Mouse (Mus musculus) liver, embryonic 11.5 days (tissue): ENCODE results near the gene Tpd52l1. TPM values are rescaled to one million over a fixed set of nuclear protein-coding genes. Genes with fewer than 3 reads are reported as not detected.

Source experiments
- ATAC-seq: fragments of 200-750 bp; cut with Nextera tagmentation; replicated peaks from 2 replicates; pipeline ENCODE4 v1.8.0; 2017; ENCODE audit warnings: moderate number of reproducible peaks, mild to moderate bottlenecking, moderate TSS enrichment, moderate library complexity; ENCODE audit not compliant: low FRiP score
- DNase-seq: peaks from one replicate; pipeline ENCODE4 v3.0.0-alpha.2; 2017; ENCODE audit warnings: low spot score
- H3K27ac ChIP-seq: fragments of 300-500 bp; sonication (generic); 2 replicates; pipeline ENCODE4 v1.5.1; 2014; ENCODE audit warnings: mild to moderate bottlenecking, low read depth, low read length, control low read depth
- H3K27me3 ChIP-seq: fragments of 300-500 bp; sonication (generic); replicated peaks from 2 replicates; pipeline ENCODE4 v1.6.1; 2014; ENCODE audit warnings: low read length, mixed read lengths; ENCODE audit not compliant: control insufficient read depth, insufficient read depth
- H3K36me3 ChIP-seq: fragments of 300-500 bp; sonication (generic); 2 replicates; pipeline ENCODE4 v1.6.1; 2014; ENCODE audit warnings: mild to moderate bottlenecking, low read length, moderate library complexity, mixed read lengths; ENCODE audit not compliant: control insufficient read depth, insufficient read depth
- H3K4me1 ChIP-seq: fragments of 300-500 bp; sonication (generic); replicated peaks from 2 replicates; pipeline ENCODE4 v1.6.1; 2014; ENCODE audit warnings: low read length, mixed read lengths; ENCODE audit not compliant: control insufficient read depth, insufficient read depth
- H3K4me2 ChIP-seq: fragments of 300-500 bp; sonication (generic); 2 replicates; pipeline ENCODE4 v1.6.1; 2014; ENCODE audit warnings: mild to moderate bottlenecking, control low read depth, moderate library complexity
- H3K4me3 ChIP-seq: fragments of 300-500 bp; sonication (generic); 2 replicates; pipeline ENCODE4 v1.5.1; 2014; ENCODE audit warnings: low read depth, low read length, control low read depth
- H3K9ac ChIP-seq: fragments of 300-500 bp; sonication (generic); 2 replicates; pipeline ENCODE4 v1.6.1; 2014; ENCODE audit warnings: low read depth, low read length, control low read depth
- H3K9me3 ChIP-seq: fragments of 300-500 bp; sonication (generic); 2 replicates; pipeline ENCODE4 v1.6.1; 2016; ENCODE audit warnings: low read length, inconsistent platforms, mixed read lengths; ENCODE audit not compliant: control insufficient read depth
- WGBS: fragments of 180-500 bp; shearing (Covaris S2); extraction: QIAGEN DNeasy Blood & Tissue Kit; methylation state at CpG from one replicate; pipeline ENCODE4 v1.1.7; 2014; 5-methylcytosine and 5-hydroxymethylcytosine counted together
- polyA plus RNA-seq: library from polyadenylated mRNA; unstranded; fragments of >200 nt; fragmentation: Nextera tagmentation; extraction: Ambion mirVana; gene quantifications from 2 replicates; pipeline ENCODE4 v1.2.1, GENCODE M21; 2014

Tpd52l1 gene
- polyA plus RNA-seq, 1 experiment from 2014 or later, result 6.5 TPM

- Histone ChIP-seq H3K9ac (no peak overlapping the region), H3K4me1 (no peaks in the 10 kb centered on the region), H3K36me3 (no peaks in the 10 kb centered on the region), H3K9me3 (no peaks in the 10 kb centered on the region), H3K4me2 (no peak overlapping the region), H3K4me3 (no peak overlapping the region), H3K27ac (no peak overlapping the region), H3K27me3 (no peaks in the 10 kb centered on the region)
- ATAC-seq (no peak), DNase-seq (no peak)
- 79% methylated on average over 7 of the region's 7 CpGs for WGBS
Measured at GRCm38 (mm10) chr10:31354886-31355461, 90.8 kb downstream of the Tpd52l1 start.

DNA sequence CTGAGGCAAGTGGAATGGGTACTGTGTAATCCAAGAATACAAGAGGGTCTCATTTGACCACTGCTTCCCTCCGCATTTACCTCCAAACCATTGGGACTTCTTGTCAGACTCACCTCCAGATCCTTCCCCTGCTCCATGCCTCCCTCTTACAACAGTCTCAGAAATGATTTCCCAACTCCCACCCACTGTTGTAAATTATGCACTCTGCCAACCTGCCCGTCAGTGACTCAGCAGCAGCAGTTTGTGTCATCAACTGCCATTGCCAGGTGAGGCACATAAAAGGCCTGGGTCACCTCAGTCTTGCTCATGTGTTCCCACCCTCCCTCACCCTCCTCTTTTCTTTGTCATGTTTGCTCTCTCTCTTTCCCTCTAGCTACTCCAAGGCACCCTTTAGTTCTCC is 91.6 kb downstream of the Tpd52l1 start:
- H3K4me1 ChIP-seq, result no peaks in the 10 kb centered on the region
- H3K27me3 ChIP-seq, result no peaks in the 10 kb centered on the region
- H3K4me2 ChIP-seq, result no peak overlapping the region
- H3K9ac ChIP-seq, result no peak overlapping the region
- no peak overlapping the region for H3K27ac ChIP-seq
- DNase-seq (no peak), ATAC-seq (no peak)
- H3K4me3 ChIP-seq, result no peak overlapping the region
- no peaks in the 10 kb centered on the region for H3K36me3 ChIP-seq
- WGBS, result 68% methylated on average over 2 of the region's 2 CpGs
- H3K9me3 ChIP-seq, result no peaks in the 10 kb centered on the region

DNA sequence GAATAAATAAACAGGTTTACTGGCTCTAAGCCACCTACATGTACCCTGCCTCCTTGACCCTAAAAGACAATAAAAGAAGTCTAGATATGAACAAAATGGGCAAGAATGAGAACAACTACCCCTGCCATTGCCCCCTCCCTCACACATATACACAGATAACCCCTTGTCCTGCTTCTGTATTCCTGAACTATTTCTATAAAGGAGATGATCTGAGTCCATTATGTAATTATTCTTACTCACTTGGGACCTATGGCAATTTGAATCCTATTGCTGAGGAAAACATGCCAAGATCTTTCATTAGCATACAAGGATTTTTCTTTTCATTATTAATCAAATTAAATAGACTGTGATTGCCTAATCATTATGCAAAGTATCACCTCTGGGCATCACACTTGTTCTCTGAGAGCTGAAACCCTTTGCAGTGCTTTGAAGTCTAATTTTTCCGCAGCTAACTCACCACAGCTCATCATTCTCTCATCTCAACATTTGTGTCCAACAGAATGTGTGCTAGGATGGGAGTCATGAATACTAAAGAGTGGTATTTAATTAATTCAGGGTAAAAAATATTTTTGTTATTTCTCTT is 92.8 kb downstream of the Tpd52l1 start:
- Histone ChIP-seq H3K27me3 (no peaks in the 10 kb centered on the region), H3K36me3 (no peaks in the 10 kb centered on the region), H3K9ac (no peak overlapping the region), H3K4me1 (no peaks in the 10 kb centered on the region), H3K9me3 (no peaks in the 10 kb centered on the region), H3K4me2 (no peak overlapping the region), H3K27ac (no peak overlapping the region), H3K4me3 (no peak overlapping the region)
- no peak for DNase-seq
- WGBS, result 84% methylated on average over 1 of the region's 1 CpGs
- ATAC-seq, result no peak

GRCm38 (mm10) chr10:31351056-31351455 is 94.7 kb downstream of the Tpd52l1 start:
- Histone ChIP-seq H3K4me3 (no peak overlapping the region), H3K36me3 (no peaks in the 10 kb centered on the region), H3K9ac (no peak overlapping the region), H3K9me3 (no peaks in the 10 kb centered on the region), H3K27me3 (no peaks in the 10 kb centered on the region), H3K27ac (no peak overlapping the region), H3K4me2 (no peak overlapping the region), H3K4me1 (no peaks in the 10 kb centered on the region)
- ATAC-seq, result no peak
- no peak for DNase-seq
- 75% methylated on average over 2 of the region's 2 CpGs for WGBS

DNA sequence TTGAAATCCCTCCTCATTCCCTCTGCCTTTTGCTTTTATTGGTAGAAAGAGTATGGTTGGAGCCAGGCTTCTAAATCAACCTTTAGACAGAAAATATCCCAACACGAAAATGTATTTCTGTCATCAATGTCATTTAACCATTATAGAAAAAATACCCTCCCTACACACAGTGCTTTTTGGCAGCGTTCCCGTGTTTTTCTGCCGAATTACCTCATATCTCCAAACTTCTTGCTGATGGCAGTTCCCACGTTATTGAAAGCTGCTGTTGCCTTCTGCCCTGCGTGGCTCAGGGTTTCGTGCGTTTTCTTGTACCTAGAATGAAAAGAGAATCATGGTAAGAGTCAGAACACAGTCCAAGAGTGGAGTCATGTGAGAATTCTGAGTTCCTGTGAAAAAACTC is 99.4 kb downstream of the Tpd52l1 start:
- ATAC-seq (no peak), DNase-seq (no peak)
- H3K4me1 ChIP-seq, result no peaks in the 10 kb centered on the region
- 83% methylated on average over 8 of the region's 8 CpGs for WGBS
- H3K9ac ChIP-seq, result no peak overlapping the region
- H3K27me3 ChIP-seq, result no peaks in the 10 kb centered on the region
- no peak overlapping the region for H3K27ac ChIP-seq
- H3K4me2 ChIP-seq, result no peak overlapping the region
- no peak overlapping the region for H3K4me3 ChIP-seq
- no peaks in the 10 kb centered on the region for H3K9me3 ChIP-seq
- no peaks in the 10 kb centered on the region for H3K36me3 ChIP-seq

DNA sequence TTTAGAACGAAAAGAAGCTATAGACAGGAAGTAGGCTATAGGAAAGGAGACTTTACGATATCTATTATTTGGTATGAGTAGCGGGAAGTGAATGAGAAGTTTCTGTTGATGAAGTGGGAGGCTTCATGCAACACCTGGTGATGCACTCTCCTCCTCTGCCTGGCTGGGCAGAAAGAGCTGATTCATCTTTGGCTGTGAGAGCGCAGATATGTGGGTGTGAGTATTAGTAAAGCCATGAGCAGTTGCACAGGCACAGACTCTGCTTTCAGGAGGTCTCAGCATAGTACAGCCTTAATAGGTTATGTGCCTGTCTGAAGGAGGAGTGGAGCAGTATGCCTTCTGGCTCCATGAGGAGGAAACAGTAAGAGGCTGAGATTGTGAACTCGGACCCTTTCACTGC is 109.3 kb downstream of the Tpd52l1 start:
- no peaks in the 10 kb centered on the region for H3K9me3 ChIP-seq
- no peaks in the 10 kb centered on the region for H3K27me3 ChIP-seq
- no peak overlapping the region for H3K4me2 ChIP-seq
- H3K4me1 ChIP-seq, result no peaks in the 10 kb centered on the region
- no peak overlapping the region for H3K4me3 ChIP-seq
- DNase-seq (no peak), ATAC-seq (no peak)
- H3K9ac ChIP-seq, result no peak overlapping the region
- H3K27ac ChIP-seq, result no peak overlapping the region
- no peaks in the 10 kb centered on the region for H3K36me3 ChIP-seq
- WGBS, result 79% methylated on average over 5 of the region's 5 CpGs

DNA sequence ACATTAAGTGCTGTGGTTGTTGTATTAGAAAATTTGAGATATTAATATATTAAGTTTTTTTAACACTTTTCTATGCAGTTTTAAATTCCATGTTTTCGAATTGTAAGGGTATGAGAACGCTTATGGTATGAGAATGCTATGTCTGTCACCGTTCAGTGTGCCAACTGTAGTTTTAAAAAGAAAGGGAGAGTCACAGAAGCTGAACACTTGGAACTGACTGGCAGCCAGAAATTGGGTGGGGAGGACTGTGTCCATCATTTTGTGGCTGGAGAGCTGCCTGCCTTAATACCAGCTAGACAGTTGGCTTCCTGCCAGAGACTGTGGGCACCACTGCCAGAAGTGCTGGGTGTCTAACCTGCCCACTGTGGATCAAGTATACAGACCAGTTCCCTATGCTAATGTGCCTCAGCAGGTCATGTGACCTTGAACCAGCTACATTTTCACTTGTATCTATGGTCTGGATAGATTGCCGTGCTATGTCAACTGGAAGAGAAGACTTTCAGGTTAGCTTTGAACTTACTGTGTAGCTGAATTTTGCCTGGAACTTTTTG is 114.5 kb downstream of the Tpd52l1 start:
- ATAC-seq (no peak), DNase-seq (no peak)
- Histone ChIP-seq H3K36me3 (no peaks in the 10 kb centered on the region; the same call in 1 of the 2 replicates), H3K27me3 (no peaks in the 10 kb centered on the region), H3K4me2 (no peak overlapping the region), H3K4me3 (no peak overlapping the region), H3K27ac (no peak overlapping the region), H3K4me1 (0 out of 2 replicates have a peak, but pooled peaks cover 4% of the 10 kb centered on the region), H3K9ac (no peak overlapping the region), H3K9me3 (no peaks in the 10 kb centered on the region)
- 83% methylated on average over 4 of the region's 4 CpGs for WGBS

GRCm38 (mm10) chr10:31330286-31330962 is 115.3 kb downstream of the Tpd52l1 start:
- H3K4me3 ChIP-seq, result no peak overlapping the region
- WGBS, result 79% methylated on average over 3 of the region's 3 CpGs
- H3K27me3 ChIP-seq, result no peaks in the 10 kb centered on the region
- 0 out of 2 replicates have a peak, but pooled peaks cover 4% of the 10 kb centered on the region for H3K4me1 ChIP-seq
- no peak overlapping the region for H3K9ac ChIP-seq
- H3K27ac ChIP-seq, result no peak overlapping the region
- H3K36me3 ChIP-seq, result no peaks in the 10 kb centered on the region; the same call in 1 of the 2 replicates
- H3K9me3 ChIP-seq, result no peaks in the 10 kb centered on the region
- no peak overlapping the region for H3K4me2 ChIP-seq
- no peak for DNase-seq
- ATAC-seq, result peak; percentile 84
